Mouse (Mus musculus): ENCODE data around the gene Ifitm2. TPM values are rescaled to one million over a fixed set of nuclear protein-coding genes. Genes with fewer than 3 reads are reported as not detected.
"Not testable (repeated sequence)": the region's sequence is repeated elsewhere in the genome, so short reads cannot be mapped to it uniquely, and the experiment has no call there.

Ifitm2 gene
- polyA plus RNA-seq, 1 experiment, result 1,180 TPM

- DNase-seq, result no peak
- WGBS, result 76% methylated on average over 4 of the region's 4 CpGs
- Histone ChIP-seq H3K4me1 (ENCODE audit: control insufficient read depth, insufficient read depth, low read length) (no peaks in the 10 kb centered on the region), H3K4me3 (replicated peaks; ENCODE audit: extremely low read depth, low read depth, low read length) (no peak overlapping the region)
- TF ChIP-seq CTCF (IDR thresholded peaks at IDR 0.05; ENCODE audit: insufficient read depth, low read length), result no peak
- TF ChIP-seq POLR2A (IDR thresholded peaks at IDR 0.05; ENCODE audit: borderline replicate concordance, extremely low read depth, low read depth, low read length), result no peak
Observed at GRCm38 (mm10) chr7:140989022-140989421, 33.2 kb upstream of the Ifitm2 start.

- no peak for DNase-seq
- WGBS, result 77% methylated on average over 17 of the region's 17 CpGs
- Histone ChIP-seq H3K4me3 (replicated peaks; ENCODE audit: extremely low read depth, low read depth, low read length) (no peak overlapping the region), H3K4me1 (ENCODE audit: control insufficient read depth, insufficient read depth, low read length) (no peaks in the 10 kb centered on the region)
- TF ChIP-seq POLR2A (IDR thresholded peaks at IDR 0.05; ENCODE audit: borderline replicate concordance, extremely low read depth, low read depth, low read length) (no peak), CTCF (IDR thresholded peaks at IDR 0.05; ENCODE audit: insufficient read depth, low read length) (no peak)
Observed at GRCm38 (mm10) chr7:140987182-140988138, 31.7 kb upstream of the Ifitm2 start.

GRCm38 (mm10) chr7:140982971-140983370 lies 27.2 kb upstream of the Ifitm2 start:
- DNase-seq, result no peak
- WGBS, result 80% methylated on average over 7 of the region's 7 CpGs
- Histone ChIP-seq H3K4me1 (ENCODE audit: control insufficient read depth, insufficient read depth, low read length) (no peaks in the 10 kb centered on the region), H3K4me3 (replicated peaks; ENCODE audit: extremely low read depth, low read depth, low read length) (no peak overlapping the region)
- TF ChIP-seq CTCF (IDR thresholded peaks at IDR 0.05; ENCODE audit: insufficient read depth, low read length) (no peak), POLR2A (IDR thresholded peaks at IDR 0.05; ENCODE audit: borderline replicate concordance, extremely low read depth, low read depth, low read length) (no peak)

- no peaks in the 10 kb centered on the region for H3K4me1 ChIP-seq (ENCODE audit: control insufficient read depth, insufficient read depth, low read length)
- H3K4me3 ChIP-seq (replicated peaks; ENCODE audit: extremely low read depth, low read depth, low read length), result no peak overlapping the region
- DNase-seq, result no peak
- no peak for TF ChIP-seq CTCF (IDR thresholded peaks at IDR 0.05; ENCODE audit: insufficient read depth, low read length)
- TF ChIP-seq POLR2A (IDR thresholded peaks at IDR 0.05; ENCODE audit: borderline replicate concordance, extremely low read depth, low read depth, low read length), result no peak
- 81% methylated on average over 8 of the region's 8 CpGs for WGBS
Observed at GRCm38 (mm10) chr7:140981704-140982103, 25.9 kb upstream of the Ifitm2 start.

GRCm38 (mm10) chr7:140976720-140977119 lies 20.9 kb upstream of the Ifitm2 start:
- not testable (repeated sequence) for H3K4me1 ChIP-seq (ENCODE audit: control insufficient read depth, insufficient read depth, low read length); H3K4me3 ChIP-seq (replicated peaks; ENCODE audit: extremely low read depth, low read depth, low read length); DNase-seq
- WGBS, result 87% methylated on average over 9 of the region's 9 CpGs

- DNase-seq, result no peak
- TF ChIP-seq POLR2A (IDR thresholded peaks at IDR 0.05; ENCODE audit: borderline replicate concordance, extremely low read depth, low read depth, low read length) (no peak), CTCF (IDR thresholded peaks at IDR 0.05; ENCODE audit: insufficient read depth, low read length) (no peak)
- H3K4me3 ChIP-seq (replicated peaks; ENCODE audit: extremely low read depth, low read depth, low read length), result no peak overlapping the region
- 58% methylated on average over 3 of the region's 3 CpGs for whole genome bisulfite sequencing
- peaks cover 9% of the 10 kb centered on the region for H3K4me1 ChIP-seq (ENCODE audit: control insufficient read depth, insufficient read depth, low read length)
Observed at GRCm38 (mm10) chr7:140975465-140975864, 19.7 kb upstream of the Ifitm2 start.

DNA sequence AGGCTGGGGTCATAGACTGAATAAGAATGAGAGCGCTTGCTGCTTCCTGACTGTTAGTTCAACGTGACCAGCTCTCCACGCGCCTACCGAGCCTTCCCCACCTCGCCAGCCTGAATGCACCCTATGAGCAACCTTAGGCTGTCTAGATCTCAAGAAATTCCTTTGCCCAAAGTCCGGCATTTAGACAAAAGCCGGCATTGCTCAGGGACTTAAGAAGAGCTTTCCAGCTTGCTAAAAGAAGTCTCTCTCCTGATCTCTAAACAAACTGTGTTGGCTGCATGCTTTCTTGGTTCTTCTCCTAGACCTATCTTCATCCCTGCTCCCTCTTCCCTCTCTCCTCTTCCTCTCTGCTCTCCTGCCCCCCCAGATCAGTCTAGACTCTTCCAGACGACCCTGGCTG lies 19.2 kb upstream of the Ifitm2 start:
- H3K4me3 ChIP-seq (replicated peaks; ENCODE audit: extremely low read depth, low read depth, low read length), result no peak overlapping the region
- 23% methylated on average over 9 of the region's 9 CpGs for WGBS
- TF ChIP-seq POLR2A (IDR thresholded peaks at IDR 0.05; ENCODE audit: borderline replicate concordance, extremely low read depth, low read depth, low read length), result no peak
- no peak for TF ChIP-seq CTCF (IDR thresholded peaks at IDR 0.05; ENCODE audit: insufficient read depth, low read length)

DNA sequence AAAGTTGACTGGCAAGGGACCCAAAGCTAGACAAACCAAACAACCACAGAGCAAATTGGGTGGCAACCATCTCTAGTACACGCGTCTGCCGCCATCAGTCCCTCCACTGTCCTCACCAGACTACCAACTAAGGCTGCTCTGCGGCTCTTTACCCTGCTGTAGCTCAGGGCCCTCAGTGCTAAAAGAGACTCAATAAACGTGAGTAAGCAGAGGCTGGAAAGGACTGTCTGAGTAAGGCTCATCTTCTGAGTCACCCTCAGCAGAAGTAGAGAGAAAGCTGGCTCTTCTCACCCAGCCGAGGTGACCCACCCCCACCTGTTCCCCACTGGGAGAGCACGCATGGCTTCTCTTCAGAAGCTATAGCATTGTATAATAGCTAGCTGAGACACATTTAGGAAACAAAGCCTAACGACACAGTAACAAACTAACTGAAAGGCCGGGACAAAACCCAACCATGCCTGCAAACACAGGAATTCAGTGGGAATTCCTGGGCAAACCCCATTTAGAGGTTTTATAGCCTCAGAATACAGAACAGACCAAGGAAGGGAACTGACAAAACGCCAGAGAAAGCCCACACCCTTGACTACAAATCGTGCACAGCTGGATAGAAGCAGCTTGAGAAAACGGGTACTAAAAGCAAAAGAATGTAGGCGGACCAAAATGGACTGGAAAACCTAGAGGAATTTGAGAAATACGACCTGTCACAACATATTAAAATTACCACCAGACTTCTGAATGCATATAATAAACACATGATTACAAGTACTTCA lies 17.8 kb upstream of the Ifitm2 start:
- peaks cover 9% of the 10 kb centered on the region for H3K4me1 ChIP-seq (ENCODE audit: control insufficient read depth, insufficient read depth, low read length)
- WGBS, result 60% methylated on average over 14 of the region's 14 CpGs
- TF ChIP-seq POLR2A (IDR thresholded peaks at IDR 0.05; ENCODE audit: borderline replicate concordance, extremely low read depth, low read depth, low read length), result no peak
- no peak for TF ChIP-seq CTCF (IDR thresholded peaks at IDR 0.05; ENCODE audit: insufficient read depth, low read length)
- no peak for DNase-seq
- no peak overlapping the region for H3K4me3 ChIP-seq (replicated peaks; ENCODE audit: extremely low read depth, low read depth, low read length)

More for the DNA sequence above, 19.2 kb upstream of the Ifitm2 start:
- no peak for DNase-seq
- H3K4me1 ChIP-seq (ENCODE audit: control insufficient read depth, insufficient read depth, low read length), result peaks cover 9% of the 10 kb centered on the region

DNA sequence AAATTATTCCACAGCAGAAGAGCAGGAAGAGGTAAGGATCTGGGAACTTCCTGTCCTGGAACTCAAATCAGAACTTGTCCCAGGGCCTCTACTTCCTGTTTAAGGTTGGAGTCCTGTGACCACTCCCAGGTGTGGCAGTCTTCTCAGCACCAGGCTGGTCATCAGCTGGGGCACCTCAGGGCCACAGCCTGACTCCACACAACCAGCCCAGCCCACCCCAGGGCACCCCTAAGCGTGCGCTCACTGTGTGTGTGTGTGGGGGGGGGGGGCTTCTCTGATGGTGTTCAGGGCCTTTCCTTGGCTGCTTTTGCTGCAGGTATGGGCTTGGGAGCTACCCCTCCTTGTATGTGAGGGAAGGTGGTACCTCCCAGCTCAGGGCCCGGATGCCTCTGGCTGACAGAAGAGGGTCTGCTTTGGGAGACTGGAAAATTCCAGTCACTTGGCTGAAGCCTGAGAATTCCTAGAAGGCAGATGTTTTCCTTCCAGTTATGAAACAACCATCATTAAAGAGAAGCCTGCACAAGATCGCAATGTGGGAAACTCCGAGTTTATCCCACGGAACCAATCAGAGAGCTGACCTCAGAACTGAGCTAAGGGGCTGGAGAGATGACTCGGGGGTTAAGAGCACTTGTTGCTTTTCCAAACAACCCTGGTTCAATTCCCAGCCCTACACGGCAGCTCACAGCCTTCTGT lies 15.8 kb upstream of the Ifitm2 start:
- no peak for DNase-seq

More for the DNA sequence above, 15.8 kb upstream of the Ifitm2 start:
- TF ChIP-seq POLR2A (IDR thresholded peaks at IDR 0.05; ENCODE audit: borderline replicate concordance, extremely low read depth, low read depth, low read length) (no peak), CTCF (IDR thresholded peaks at IDR 0.05; ENCODE audit: insufficient read depth, low read length) (no peak)
- Histone ChIP-seq H3K4me3 (replicated peaks; ENCODE audit: extremely low read depth, low read depth, low read length) (no peak overlapping the region), H3K4me1 (ENCODE audit: control insufficient read depth, insufficient read depth, low read length) (peaks cover 9% of the 10 kb centered on the region)
- WGBS, result 53% methylated on average over 8 of the region's 8 CpGs

Data from lung, adult 2 months (tissue).